8 mouse cellular contexts compared by ENCODE assay signal in genomic region chr7:141222126-141222467, GRCm38 (mm10). TPM values are rescaled to one million over a fixed set of nuclear protein-coding genes. Genes with fewer than 3 reads are reported as not detected.
A peak's percentile ranks its signal among the peaks of the same experiment; 100 is the strongest.
DNase-seq lines count a peak whose midpoint lies in the region; ATAC-seq and TF ChIP-seq lines count a peak whose summit lies in the region.

No protein-coding gene starts in this region.

- H3K4me3 ChIP-seq in gastrocnemius, adult 2 months, result peak overlapping the region; percentile 67
- H3K4me3 ChIP-seq in testis, adult 2 months (ENCODE audit: control insufficient read depth, low read depth, low read length), result peak overlapping the region; percentile 50
- H3K4me3 ChIP-seq in liver, embryonic 12.5 days, result peak overlapping the region; percentile 73

- no peaks in the 10 kb centered on the region for H3K36me3 ChIP-seq in testis, adult 2 months (ENCODE audit: control insufficient read depth, insufficient read depth, low read length)
- peaks cover 36% of the 10 kb centered on the region for H3K36me3 ChIP-seq in liver, embryonic 12.5 days

- H3K9ac ChIP-seq in liver, embryonic 12.5 days, result peak overlapping the region; percentile 71

- intact Hi-C loops in gastrocnemius, adult 2 months (cut with DNase I), result loop anchor here (2.0 to 10.0 kb wide), 2 partner anchors 141 to 223 kb away; partner anchors contain the start of genes Pidd1 and Rplp2

- TF ChIP-seq CTCF in gastrocnemius, adult 2 months (IDR thresholded peaks at IDR 0.05), result no peak
- TF ChIP-seq CTCF in testis, adult 2 months (IDR thresholded peaks at IDR 0.05; ENCODE audit: control insufficient read depth, insufficient read depth, insufficient replicate concordance, low read depth, low read length), result no peak

- no peak for TF ChIP-seq POLR2A in testis, adult 2 months (IDR thresholded peaks at IDR 0.05; ENCODE audit: control insufficient read depth, low read depth, low read length)

- 16% methylated on average over 8 of the region's 8 CpGs for WGBS in liver, embryonic 12.5 days (ENCODE audit: insufficient replicate concordance)

- no peaks in the 10 kb centered on the region for H3K27me3 ChIP-seq in testis, adult 2 months (ENCODE audit: control insufficient read depth, insufficient read depth, low read length)
- no peaks in the 10 kb centered on the region for H3K27me3 ChIP-seq in liver, embryonic 12.5 days (replicated peaks)

- no peak for ATAC-seq in liver, embryonic 12.5 days

- H3K9me3 ChIP-seq in liver, embryonic 12.5 days (replicated peaks), result no peaks in the 10 kb centered on the region

- DNase-seq in gastrocnemius, adult 2 months, result no peak
- DNase-seq in gastrocnemius, postnatal 10 days, result no peak
- no peak for DNase-seq in testis, postnatal 14 days (ENCODE audit: low spot score)
- peak; percentile 35 for DNase-seq in yolk sac, embryonic 10.5 days (ENCODE audit: low spot score)
- no peak for DNase-seq in embryo, embryonic 9.5 days (ENCODE audit: extremely low spot score)
- no peak for DNase-seq in kidney, postnatal 10 days

- peak overlapping the region; percentile 46 for H3K27ac ChIP-seq in gastrocnemius, adult 2 months
- H3K27ac ChIP-seq in testis, adult 2 months (ENCODE audit: control insufficient read depth, insufficient read depth, low read depth, low read length), result peak overlapping the region; percentile 50; the same call in 1 of the 2 replicates
- peak overlapping the region; percentile 90 for H3K27ac ChIP-seq in liver, embryonic 12.5 days

- H3K4me1 ChIP-seq in testis, adult 2 months (ENCODE audit: control insufficient read depth, insufficient read depth, low read length), result peaks cover 20% of the 10 kb centered on the region
- H3K4me1 ChIP-seq in liver, embryonic 12.5 days, result peaks cover 59% of the 10 kb centered on the region

- H3K4me2 ChIP-seq in liver, embryonic 12.5 days, result peak overlapping the region; percentile 93

RNA-seq across cellular contexts. Expression of gene Rassf7, which starts 6.4 kb away (rescaled TPM):
- total RNA-seq in gastrocnemius, adult 2 months (2021), result under 1 TPM in 1 of 2 experiments, not detected in 1; 0.28 TPM
- 1 to 10 TPM; 2.1 to 2.8 TPM for total RNA-seq in gastrocnemius, postnatal 10 days (2021)
- 33.5 and 41.7 TPM in 2 replicates for polyA plus RNA-seq in testis, adult 2 months (2012; rRNA removed)
- polyA plus RNA-seq in liver, embryonic 12.5 days (2016; fragmentation: Nextera tagmentation; extraction: Ambion mirVana), result 27.3 and 28.3 TPM in 2 replicates

RNA-seq across cellular contexts. Expression of gene Phrf1, which starts 6.5 kb away (rescaled TPM):
- total RNA-seq in gastrocnemius, adult 2 months (2021), result 10 to 100 TPM; 22.4 to 28.1 TPM
- 10 to 100 TPM; 29.8 to 37.0 TPM for total RNA-seq in gastrocnemius, postnatal 10 days (2021)
- 17.6 and 19.0 TPM in 2 replicates for polyA plus RNA-seq in testis, adult 2 months (2012; rRNA removed)
- polyA plus RNA-seq in liver, embryonic 12.5 days (2016; fragmentation: Nextera tagmentation; extraction: Ambion mirVana), result 52.9 and 53.1 TPM in 2 replicates

RNA-seq across cellular contexts. Expression of gene Lmntd2, which starts 8.2 kb away (rescaled TPM):
- not detected for total RNA-seq in gastrocnemius, adult 2 months (2021)
- not detected for total RNA-seq in gastrocnemius, postnatal 10 days (2021)
- 216 and 222 TPM in 2 replicates for polyA plus RNA-seq in testis, adult 2 months (2012; rRNA removed)
- 0.99 and 1.1 TPM in 2 replicates for polyA plus RNA-seq in liver, embryonic 12.5 days (2016; fragmentation: Nextera tagmentation; extraction: Ambion mirVana)

RNA-seq across cellular contexts. Expression of gene Lrrc56, which starts 28.1 kb away (rescaled TPM):
- total RNA-seq in gastrocnemius, adult 2 months (2021), result 1 to 10 TPM; 1.7 to 2.1 TPM
- 1 to 10 TPM; 2.7 to 3.2 TPM for total RNA-seq in gastrocnemius, postnatal 10 days (2021)
- polyA plus RNA-seq in testis, adult 2 months (2012; rRNA removed), result 131 and 140 TPM in 2 replicates
- polyA plus RNA-seq in liver, embryonic 12.5 days (2016; fragmentation: Nextera tagmentation; extraction: Ambion mirVana), result 16.4 and 17.9 TPM in 2 replicates

RNA-seq across cellular contexts. Expression of gene Hras, which starts 28.3 kb away (rescaled TPM):
- total RNA-seq in gastrocnemius, adult 2 months (2021), result 100 to 1,000 TPM; 117 to 119 TPM
- 100 to 1,000 TPM; 205 to 240 TPM for total RNA-seq in gastrocnemius, postnatal 10 days (2021)
- polyA plus RNA-seq in testis, adult 2 months (2012; rRNA removed), result 41.6 and 46.6 TPM in 2 replicates
- 124 and 125 TPM in 2 replicates for polyA plus RNA-seq in liver, embryonic 12.5 days (2016; fragmentation: Nextera tagmentation; extraction: Ambion mirVana)
